Mouse (Mus musculus) G1E (cell line): ENCODE measurements around the gene Satb1.

Experiments used
- CTCF ChIP-seq: IDR thresholded peaks from 2 replicates; pipeline ENCODE4 v1.5.1; 2012; ENCODE audit warnings: low read depth, low read length, inconsistent platforms, mixed read lengths
- POLR2AphosphoS5 ChIP-seq: IDR thresholded peaks from 2 replicates; pipeline ENCODE4 v1.6.1; 2012; ENCODE audit warnings: low read depth, low read length, inconsistent platforms; ENCODE audit not compliant: insufficient replicate concordance

DNA sequence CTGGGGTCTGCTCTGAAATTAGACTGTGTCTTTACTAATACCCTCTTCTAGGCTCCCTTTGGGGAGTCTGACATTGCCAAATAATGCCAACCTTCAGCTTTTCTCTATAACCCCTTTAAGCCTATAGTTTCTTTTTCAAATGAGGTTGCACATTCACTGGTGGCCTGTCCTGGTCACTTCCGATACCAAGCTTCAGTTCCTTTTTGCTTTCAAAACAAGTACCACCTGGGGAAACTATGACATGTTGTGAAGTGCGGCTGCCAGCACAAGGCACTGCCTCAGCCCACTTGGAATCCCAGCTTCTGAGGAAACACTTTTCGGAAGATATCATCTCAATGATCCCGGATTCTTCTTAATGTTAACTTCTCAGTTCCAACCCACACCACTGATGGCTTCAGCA lies 145.9 kb downstream of the Satb1 start:
- no peak for TF ChIP-seq POLR2AphosphoS5
- TF ChIP-seq CTCF, result no peak
